Comparison of ENCODE assay signal across 19 mouse cellular contexts in genomic region chr16:61990397-61991070, GRCm38 (mm10).
DNase-seq lines count a peak whose midpoint lies in the region; ATAC-seq and TF ChIP-seq lines count a peak whose summit lies in the region.
"Had no signal": no experiment of that assay in that cellular context is flagged by ENCODE, and none has a peak within 500 bp of the region (broad histone marks: within the 10 kb centered on the region; RNA-seq: fewer than 3 reads in every experiment).

No protein-coding gene starts in this region.

- peak; percentile 0 for DNase-seq in left cerebral cortex, postnatal 4 days
- no peak for DNase-seq in left cerebral cortex, adult 2 months (ENCODE audit: extremely low spot score in 1 of 2, low spot score in 2 of 2)
- peak; percentile 85 for DNase-seq in midbrain, embryonic 11.5 days (ENCODE audit: low spot score, missing footprints)
- DNase-seq in retina, postnatal 1 day: peak; percentile 1
- DNase-seq in layer of hippocampus, adult 8-10 months (ENCODE audit: low spot score in 2 of 2): no peak
- DNase-seq in thymus, adult 2 months: no peak
- DNase-seq: adrenal gland, adult 8-10 months; B cell, adult 2 months; cerebellum, adult 9-10 months; gastrocnemius, postnatal 36 days; heart, postnatal 14 days; layer of hippocampus, postnatal 36 days; lung, adult 18-20 months; right cerebral cortex, adult 18-20 months; thymus, postnatal 14 days had no signal

- no peak overlapping the region for H3K4me2 ChIP-seq in hindbrain, embryonic 12.5 days (replicated peaks)
- H3K4me2 ChIP-seq in midbrain, embryonic 11.5 days: no peak overlapping the region
- no peak overlapping the region for H3K4me2 ChIP-seq in kidney, embryonic 16.5 days (replicated peaks; ENCODE audit: low read depth, low read length)
- H3K4me2 ChIP-seq: heart, embryonic 11.5 days had no signal

- ATAC-seq in hindbrain, embryonic 12.5 days (ENCODE audit: low FRiP score): peak; percentile 92
- peak; percentile 75 for ATAC-seq in midbrain, embryonic 11.5 days (ENCODE audit: low FRiP score)
- ATAC-seq in kidney, embryonic 16.5 days (ENCODE audit: low FRiP score, low TSS enrichment): no peak

- H3K9ac ChIP-seq in hindbrain, embryonic 12.5 days: no peak overlapping the region
- H3K9ac ChIP-seq in midbrain, embryonic 11.5 days (ENCODE audit: low read length): no peak overlapping the region
- no peak overlapping the region for H3K9ac ChIP-seq in kidney, embryonic 16.5 days (replicated peaks; ENCODE audit: low read length)

- peaks cover 5% of the 10 kb centered on the region for H3K4me1 ChIP-seq in hindbrain, embryonic 12.5 days
- peaks cover 4% of the 10 kb centered on the region; the same call in 1 of the 2 replicates for H3K4me1 ChIP-seq in midbrain, embryonic 11.5 days (ENCODE audit: control insufficient read depth, insufficient read depth, low read length)
- no peaks in the 10 kb centered on the region for H3K4me1 ChIP-seq in thymus, adult 2 months (replicated peaks; ENCODE audit: control insufficient read depth, insufficient read depth, low read length)
- no peaks in the 10 kb centered on the region for H3K4me1 ChIP-seq in kidney, embryonic 16.5 days (ENCODE audit: insufficient read depth, low read length)

- no peak for TF ChIP-seq CTCF in left cerebral cortex, adult 2 months (IDR thresholded peaks at IDR 0.05)
- TF ChIP-seq CTCF in thymus, adult 2 months (IDR thresholded peaks at IDR 0.05; ENCODE audit: borderline replicate concordance, control insufficient read depth, extremely low read depth, insufficient read depth, low read length, poor library complexity): no peak

- 11% methylated on average over 1 of the region's 1 CpGs for WGBS in hindbrain, embryonic 12.5 days
- 26% methylated on average over 1 of the region's 1 CpGs for WGBS in midbrain, embryonic 11.5 days
- WGBS in thymus, adult 2 months: 33% methylated on average over 1 of the region's 1 CpGs
- 36% methylated on average over 1 of the region's 1 CpGs for WGBS in kidney, embryonic 16.5 days

- TF ChIP-seq POLR2A in thymus, adult 2 months (IDR thresholded peaks at IDR 0.05; ENCODE audit: control insufficient read depth, extremely low read depth, insufficient read depth, low read length, poor library complexity): no peak

- no peaks in the 10 kb centered on the region for H3K36me3 ChIP-seq in hindbrain, embryonic 12.5 days
- H3K36me3 ChIP-seq in midbrain, embryonic 11.5 days (ENCODE audit: control insufficient read depth, insufficient read depth, low read length): no peaks in the 10 kb centered on the region
- no peaks in the 10 kb centered on the region for H3K36me3 ChIP-seq in thymus, adult 2 months (ENCODE audit: control insufficient read depth, insufficient read depth, low read length)
- H3K36me3 ChIP-seq in kidney, embryonic 16.5 days (ENCODE audit: insufficient read depth, low read length): no peaks in the 10 kb centered on the region

- H3K27me3 ChIP-seq in hindbrain, embryonic 12.5 days: no peaks in the 10 kb centered on the region
- H3K27me3 ChIP-seq in midbrain, embryonic 11.5 days (ENCODE audit: control insufficient read depth, insufficient read depth, low read length): no peaks in the 10 kb centered on the region
- H3K27me3 ChIP-seq in thymus, adult 2 months (ENCODE audit: control insufficient read depth, insufficient read depth, low read length): no peaks in the 10 kb centered on the region
- H3K27me3 ChIP-seq in kidney, embryonic 16.5 days (ENCODE audit: insufficient read depth, low read length): no peaks in the 10 kb centered on the region

- no peak overlapping the region for H3K27ac ChIP-seq in left cerebral cortex, adult 2 months
- H3K27ac ChIP-seq in hindbrain, embryonic 12.5 days: peak overlapping the region; percentile 55
- H3K27ac ChIP-seq in midbrain, embryonic 11.5 days (ENCODE audit: low read depth, low read length): no peak overlapping the region
- no peak overlapping the region for H3K27ac ChIP-seq in thymus, adult 2 months (ENCODE audit: control insufficient read depth, insufficient read depth, low read length)
- no peak overlapping the region for H3K27ac ChIP-seq in kidney, embryonic 16.5 days (ENCODE audit: low read length)
- H3K27ac ChIP-seq: macrophage had no signal

- intact Hi-C loops in left cerebral cortex, postnatal 4 days (cut with DNase I): no loop called here
- intact Hi-C loops in left cerebral cortex, adult 2 months (cut with DNase I): no loop called here

- no peaks in the 10 kb centered on the region for H3K9me3 ChIP-seq in hindbrain, embryonic 12.5 days (replicated peaks)
- no peaks in the 10 kb centered on the region for H3K9me3 ChIP-seq in midbrain, embryonic 11.5 days (ENCODE audit: control insufficient read depth, low read length)
- H3K9me3 ChIP-seq in kidney, embryonic 16.5 days (ENCODE audit: low read length): no peaks in the 10 kb centered on the region

- H3K4me3 ChIP-seq in left cerebral cortex, adult 2 months: no peak overlapping the region
- no peak overlapping the region for H3K4me3 ChIP-seq in hindbrain, embryonic 12.5 days
- H3K4me3 ChIP-seq in midbrain, embryonic 11.5 days (ENCODE audit: low read depth, low read length): no peak overlapping the region
- no peak overlapping the region for H3K4me3 ChIP-seq in thymus, adult 2 months (ENCODE audit: control insufficient read depth, insufficient read depth, low read length)
- H3K4me3 ChIP-seq in kidney, embryonic 16.5 days (ENCODE audit: low read length): no peak overlapping the region

Comparison
In these comparisons a context has a peak if more than half of its experiments do, and no peak if none do; other contexts are left out.
1. DNase-seq: peak in left cerebral cortex, postnatal 4 days (single experiment), midbrain, embryonic 11.5 days (single experiment) and retina, postnatal 1 day (single experiment); none in left cerebral cortex, adult 2 months (0 of 2), layer of hippocampus, adult 8-10 months (0 of 2) and thymus, adult 2 months (single experiment).